Mouse (Mus musculus) lung, postnatal 0 days (tissue): ENCODE data around the gene Shb. TPM values are rescaled to one million over a fixed set of nuclear protein-coding genes. Genes with fewer than 3 reads are reported as not detected.

Experiments used
- ATAC-seq: fragments of 200-750 bp; cut with Nextera tagmentation; 2 replicates; pipeline ENCODE4 v1.8.0; 2017; ENCODE audit warnings: moderate library complexity
- DNase-seq: peaks from one replicate; pipeline ENCODE4 v3.0.0-alpha.2; 2016; ENCODE audit warnings: low spot score
- H3K27ac ChIP-seq: fragments of 300-500 bp; sonication (generic); 2 replicates; pipeline ENCODE4 v1.5.1; 2014; ENCODE audit warnings: antibody characterized with exemption, mild to moderate bottlenecking, low read length, mixed read lengths
- H3K27me3 ChIP-seq: fragments of 300-500 bp; sonication (generic); replicated peaks from 2 replicates; pipeline ENCODE4 v1.6.1; 2014; ENCODE audit warnings: low read length, mixed read lengths; ENCODE audit not compliant: insufficient read depth
- H3K36me3 ChIP-seq: fragments of 300-500 bp; sonication (generic); 2 replicates; pipeline ENCODE4 v1.6.1; 2014; ENCODE audit warnings: low read length, mixed read lengths; ENCODE audit not compliant: insufficient read depth
- H3K4me1 ChIP-seq: fragments of 300-500 bp; sonication (generic); 2 replicates; pipeline ENCODE4 v1.6.1; 2014; ENCODE audit warnings: antibody characterized with exemption, low read depth, low read length, mixed read lengths; ENCODE audit not compliant: insufficient read depth
- H3K4me2 ChIP-seq: fragments of 300-500 bp; sonication (generic); replicated peaks from 2 replicates; pipeline ENCODE4 v1.6.1; 2014; ENCODE audit warnings: low read depth, mild to moderate bottlenecking, low read length, moderate library complexity, mixed read lengths
- H3K4me3 ChIP-seq: fragments of 300-500 bp; sonication (generic); 2 replicates; pipeline ENCODE4 v1.5.1; 2014; ENCODE audit warnings: low read depth, low read length
- H3K9ac ChIP-seq: fragments of 300-500 bp; sonication (generic); replicated peaks from 2 replicates; pipeline ENCODE4 v1.6.1; 2014; ENCODE audit warnings: low read depth, mild to moderate bottlenecking
- H3K9me3 ChIP-seq: fragments of 300-500 bp; sonication (generic); 2 replicates; pipeline ENCODE4 v1.6.1; 2016; ENCODE audit warnings: low read length, mixed read lengths
- CTCF ChIP-seq: IDR thresholded peaks from 2 replicates; pipeline ENCODE4 v1.5.1; 2016; ENCODE audit warnings: antibody characterized with exemption, mild to moderate bottlenecking
- EP300 ChIP-seq: IDR thresholded peaks from 2 replicates; pipeline ENCODE4 v1.6.1; 2016; ENCODE audit warnings: antibody characterized with exemption, mild to moderate bottlenecking, control low read depth
- WGBS: fragments of 180-500 bp; shearing (Covaris S2); extraction: QIAGEN DNeasy Blood & Tissue Kit; methylation state at CpG from one replicate; pipeline ENCODE4 v1.1.7; 2014; 5-methylcytosine and 5-hydroxymethylcytosine counted together
- polyA plus RNA-seq: library from polyadenylated mRNA; unstranded; fragments of >200 nt; fragmentation: Nextera tagmentation; extraction: Ambion mirVana; gene quantifications from 2 replicates; pipeline ENCODE4 v1.2.1, GENCODE M21; 2015

Gene Shb
- polyA plus RNA-seq, 1 experiment from 2014 or later, result 7.1 TPM

DNA sequence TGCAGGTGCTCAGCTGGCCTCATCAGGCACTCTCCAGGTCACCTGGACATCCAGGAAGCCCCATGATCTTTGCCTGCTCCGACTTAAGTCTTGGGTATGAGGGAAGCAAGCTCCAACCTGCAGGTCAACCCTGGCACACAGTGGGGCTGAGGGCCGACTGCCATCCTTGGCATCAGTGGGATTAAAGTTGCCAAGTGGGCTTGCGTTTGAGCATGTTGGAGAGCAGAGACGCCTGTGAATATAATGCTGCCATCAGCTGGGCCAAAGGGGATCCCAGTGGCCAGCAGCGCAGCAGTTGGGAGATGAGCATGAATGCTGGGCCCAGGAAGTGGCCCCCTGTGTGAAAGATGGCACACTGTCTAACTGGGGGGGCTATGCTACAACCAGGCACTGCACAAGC, 25.9 kb upstream of the Shb start:
- Histone ChIP-seq H3K4me2 (no peak overlapping the region), H3K27ac (no peak overlapping the region), H3K36me3 (no peaks in the 10 kb centered on the region), H3K9ac (no peak overlapping the region), H3K9me3 (no peaks in the 10 kb centered on the region), H3K4me3 (no peak overlapping the region), H3K4me1 (no peaks in the 10 kb centered on the region), H3K27me3 (no peaks in the 10 kb centered on the region)
- no peak for TF ChIP-seq EP300
- TF ChIP-seq CTCF, result no peak
- no peak for ATAC-seq
- no peak for DNase-seq
- 80% methylated on average over 5 of the region's 5 CpGs for WGBS

DNA sequence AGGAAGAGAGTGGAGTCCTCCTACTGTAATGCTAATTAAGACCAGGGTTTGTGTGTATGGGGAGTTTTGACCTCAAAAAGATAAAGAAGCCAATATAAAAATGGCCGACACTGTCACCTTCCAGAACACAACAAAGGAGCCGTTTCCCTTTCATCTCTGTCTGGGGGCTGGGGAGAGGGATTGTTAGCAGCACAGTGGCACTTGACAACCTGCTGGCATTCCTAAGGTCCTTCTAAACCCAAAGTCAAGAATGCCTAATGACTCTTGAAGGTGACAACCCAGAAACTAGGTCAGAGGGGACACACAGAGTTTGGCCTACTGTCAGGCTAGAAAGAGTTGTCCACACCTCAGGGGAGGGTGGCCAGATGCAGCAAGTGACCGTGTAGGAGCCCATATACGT, 20.3 kb upstream of the Shb start:
- TF ChIP-seq EP300, result peak; percentile 86
- no peak for TF ChIP-seq CTCF
- no peaks in the 10 kb centered on the region for H3K9me3 ChIP-seq
- 27% methylated on average over 4 of the region's 4 CpGs for WGBS
- DNase-seq (peak; percentile 85), ATAC-seq (peak; percentile 95)
- no peaks in the 10 kb centered on the region for H3K36me3 ChIP-seq
- no peak overlapping the region for H3K4me2 ChIP-seq
- no peak overlapping the region for H3K4me3 ChIP-seq
- peak overlapping the region; percentile 68 for H3K27ac ChIP-seq
- H3K27me3 ChIP-seq, result no peaks in the 10 kb centered on the region
- H3K9ac ChIP-seq, result no peak overlapping the region
- no peaks in the 10 kb centered on the region for H3K4me1 ChIP-seq

- Histone ChIP-seq H3K4me2 (no peak overlapping the region), H3K27me3 (no peaks in the 10 kb centered on the region), H3K9me3 (no peaks in the 10 kb centered on the region), H3K36me3 (no peaks in the 10 kb centered on the region), H3K27ac (no peak overlapping the region), H3K4me3 (no peak overlapping the region), H3K9ac (no peak overlapping the region), H3K4me1 (no peaks in the 10 kb centered on the region)
- WGBS, result 82% methylated on average over 2 of the region's 2 CpGs
- no peak for DNase-seq
- no peak for ATAC-seq
- no peak for TF ChIP-seq EP300
- no peak for TF ChIP-seq CTCF
Observed at GRCm38 (mm10) chr4:45550970-45551369, 18.7 kb upstream of the Shb start.

DNA sequence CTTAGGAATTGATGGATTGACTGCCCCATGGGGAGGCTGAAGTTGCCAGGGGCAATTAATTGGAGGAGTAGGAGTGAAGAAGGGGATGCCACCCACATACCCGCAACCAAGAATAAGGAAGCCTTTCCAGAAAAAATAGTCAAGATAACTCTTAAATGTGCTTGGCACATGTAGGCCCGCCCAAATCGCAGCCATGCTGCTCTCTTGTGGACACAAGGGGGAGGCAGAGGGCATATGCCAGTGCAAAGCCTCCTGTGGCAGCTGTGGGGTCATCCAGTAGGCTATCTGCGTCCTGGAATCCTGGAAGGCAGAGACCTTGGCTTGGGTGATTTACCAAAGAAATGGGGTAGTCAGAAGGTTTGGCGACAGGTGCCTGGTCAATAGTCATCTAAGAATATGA, 17.2 kb upstream of the Shb start:
- Histone ChIP-seq H3K9ac (no peak overlapping the region), H3K9me3 (no peaks in the 10 kb centered on the region), H3K4me3 (no peak overlapping the region), H3K27ac (no peak overlapping the region), H3K4me2 (no peak overlapping the region), H3K36me3 (no peaks in the 10 kb centered on the region), H3K27me3 (no peaks in the 10 kb centered on the region), H3K4me1 (no peaks in the 10 kb centered on the region)
- DNase-seq (peak; percentile 67), ATAC-seq (no peak)
- WGBS, result 63% methylated on average over 5 of the region's 5 CpGs
- TF ChIP-seq EP300 (no peak), CTCF (peak; percentile 82)

DNA sequence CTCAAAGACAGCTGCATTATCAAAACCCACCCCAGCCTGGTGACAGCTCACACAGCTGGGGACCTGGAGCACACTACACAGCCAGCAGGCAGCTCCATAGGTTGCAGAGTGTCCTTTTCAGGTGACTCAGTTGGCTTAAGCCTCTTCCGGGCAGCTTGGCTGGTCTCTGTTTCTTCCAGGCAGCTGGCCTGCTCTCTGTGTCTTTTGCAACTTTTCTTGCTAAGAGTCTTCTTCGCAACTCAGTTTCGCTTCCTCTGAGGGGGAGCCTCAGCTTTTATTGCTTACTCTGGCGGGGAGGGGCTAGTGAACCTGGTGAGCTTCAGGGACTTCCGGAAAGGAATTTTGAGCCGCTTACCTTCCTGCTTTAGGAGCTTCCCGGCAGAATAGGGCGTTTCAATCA, 13.6 kb upstream of the Shb start:
- Histone ChIP-seq H3K27ac (no peak overlapping the region), H3K36me3 (no peaks in the 10 kb centered on the region)
- 58% methylated on average over 8 of the region's 8 CpGs for WGBS

DNA sequence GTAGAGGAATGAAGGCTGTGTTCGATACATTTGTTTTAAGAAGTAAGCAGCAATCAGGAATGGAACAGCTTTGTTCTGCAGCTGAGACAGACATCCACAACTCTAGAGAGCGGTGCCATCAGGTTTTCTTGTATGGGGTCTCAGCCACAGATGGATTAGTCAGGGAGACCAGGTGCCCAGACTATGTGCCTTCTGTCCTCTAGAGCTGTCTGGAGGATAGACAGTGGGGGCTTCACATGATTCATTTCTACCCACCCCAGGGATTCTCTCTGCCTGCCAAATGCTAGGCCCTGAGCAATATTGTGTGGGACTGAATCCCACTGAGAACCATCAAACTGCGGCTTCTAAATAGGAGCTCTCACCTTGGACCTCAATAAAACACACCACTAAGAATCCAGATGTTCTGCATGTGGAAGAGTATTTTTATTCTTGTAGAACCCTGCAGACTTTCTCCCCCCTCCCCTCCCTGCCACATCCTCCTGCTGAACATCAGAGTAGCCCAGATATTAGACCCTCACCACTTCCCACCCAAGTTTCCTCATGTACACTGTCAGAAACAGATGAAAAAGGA, 11.3 kb upstream of the Shb start:
- no peak for TF ChIP-seq EP300
- no peak for TF ChIP-seq CTCF
- WGBS, result 96% methylated on average over 3 of the region's 3 CpGs
- Histone ChIP-seq H3K27me3 (no peaks in the 10 kb centered on the region), H3K4me2 (no peak overlapping the region), H3K4me1 (no peaks in the 10 kb centered on the region), H3K9me3 (no peaks in the 10 kb centered on the region), H3K9ac (no peak overlapping the region), H3K4me3 (no peak overlapping the region), H3K36me3 (no peaks in the 10 kb centered on the region), H3K27ac (no peak overlapping the region)
- ATAC-seq, result no peak
- DNase-seq, result no peak

More for the DNA sequence above, 13.6 kb upstream of the Shb start:
- no peak overlapping the region for H3K4me3 ChIP-seq
- DNase-seq (peak; percentile 10), ATAC-seq (no peak)
- no peaks in the 10 kb centered on the region for H3K9me3 ChIP-seq
- no peak for TF ChIP-seq CTCF
- no peak for TF ChIP-seq EP300
- H3K9ac ChIP-seq, result no peak overlapping the region
- no peak overlapping the region for H3K4me2 ChIP-seq
- H3K27me3 ChIP-seq, result no peaks in the 10 kb centered on the region
- no peaks in the 10 kb centered on the region for H3K4me1 ChIP-seq
